Mouse (Mus musculus) cortical plate, adult 2 months (tissue): ENCODE measurements at regions not wholly inside any gene's neighbourhood (a gene's known extent, or its start where the extent isn't known, plus 50 kb on each side); places are given as distances from the start of the nearest gene placed in this dataset.

Experiments used
- H3K27ac ChIP-seq: fragments of 200-500 bp; 2 replicates; pipeline ENCODE4 v1.5.1; 2012; ENCODE audit warnings: low read length, control low read depth, inconsistent platforms; ENCODE audit not compliant: insufficient read depth
- H3K4me1 ChIP-seq: fragments of 200-500 bp; 2 replicates; pipeline ENCODE4 v1.6.1; 2011; ENCODE audit warnings: low read length; ENCODE audit not compliant: control insufficient read depth, insufficient read depth
- H3K4me3 ChIP-seq: fragments of 200-500 bp; 2 replicates; pipeline ENCODE4 v1.5.1; 2011; ENCODE audit warnings: mild to moderate bottlenecking, low read length, control low read depth; ENCODE audit not compliant: insufficient read depth
- CTCF ChIP-seq: fragments of 200-500 bp; IDR thresholded peaks from 2 replicates; pipeline ENCODE4 v1.5.1; 2011; ENCODE audit warnings: mild to moderate bottlenecking, control low read depth, low read length; ENCODE audit not compliant: insufficient read depth; ENCODE audit errors: extremely low read depth
- POLR2A ChIP-seq: fragments of 200-500 bp; IDR thresholded peaks from 2 replicates; pipeline ENCODE4 v1.6.1; 2011; ENCODE audit warnings: mild to moderate bottlenecking, low read length, control low read depth; ENCODE audit not compliant: insufficient read depth; ENCODE audit errors: extremely low read depth

DNA sequence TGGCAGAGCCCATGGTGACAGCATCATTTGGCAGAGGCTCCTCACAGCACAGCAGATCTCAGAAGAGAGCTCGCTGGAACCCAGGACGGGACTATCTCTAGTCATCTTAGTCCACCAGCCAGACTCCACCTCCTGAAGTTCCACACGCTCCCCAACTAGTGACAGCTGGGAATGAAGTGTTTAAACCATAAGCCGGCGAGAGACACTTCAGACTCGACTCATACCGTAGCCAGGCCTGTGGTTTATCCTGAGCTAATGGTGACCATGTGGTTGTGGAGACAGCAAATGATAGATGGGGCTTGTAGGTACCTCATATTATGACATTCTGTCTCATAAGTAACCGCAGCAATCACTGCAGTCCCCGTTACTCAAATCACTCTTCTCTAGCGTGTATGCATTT lies 52.1 kb upstream of the Runx1 start:
- TF ChIP-seq POLR2A (no peak), CTCF (no peak)
- Histone ChIP-seq H3K4me1 (no peaks in the 10 kb centered on the region), H3K4me3 (no peak overlapping the region), H3K27ac (no peak overlapping the region)
